Mouse (Mus musculus) layer of hippocampus, postnatal 36 days (tissue): Measurements from ENCODE around the gene Insig1. TPM values are rescaled to one million over a fixed set of nuclear protein-coding genes. Genes with fewer than 3 reads are reported as not detected.
A peak's percentile ranks its signal among the peaks of the same experiment; 100 is the strongest.

ENCODE experiments used
- DNase-seq, 2 experiments: peaks; one replicate each; pipeline ENCODE4 v3.0.0; 2022
- total RNA-seq, 2 experiments: library from RNA; stranded (reverse); gene quantifications; 2 replicates each; pipeline ENCODE4 v1.2.3; 2021

Insig1 gene
- total RNA-seq, result 10 to 100 TPM; 54.9 TPM

GRCm38 (mm10) chr5:28070828-28071455 lies at the start of gene Insig1:
Insig1 (plus strand) TSS chr5:28071363.
- peak; percentile 98 for DNase-seq

- no peak for DNase-seq
Measured at GRCm38 (mm10) chr5:28023452-28023851, 47.7 kb upstream of the Insig1 start.

GRCm38 (mm10) chr5:28031577-28032236 lies 39.5 kb upstream of the Insig1 start:
- DNase-seq, result no peak

- no peak for DNase-seq
Measured at GRCm38 (mm10) chr5:28032866-28033265, 38.3 kb upstream of the Insig1 start.

- no peak for DNase-seq
Measured at GRCm38 (mm10) chr5:28033281-28033680, 37.9 kb upstream of the Insig1 start.

- no peak for DNase-seq
Measured at GRCm38 (mm10) chr5:28033826-28034225, 37.3 kb upstream of the Insig1 start.

GRCm38 (mm10) chr5:28036011-28036410 lies 35.2 kb upstream of the Insig1 start:
- DNase-seq, result no peak

GRCm38 (mm10) chr5:28036518-28036917 lies 34.6 kb upstream of the Insig1 start:
- no peak for DNase-seq

- no peak for DNase-seq
Measured at GRCm38 (mm10) chr5:28037172-28037591, 34.0 kb upstream of the Insig1 start.

GRCm38 (mm10) chr5:28037639-28038038 lies 33.5 kb upstream of the Insig1 start:
- DNase-seq, result no peak

- DNase-seq, result no peak
Measured at GRCm38 (mm10) chr5:28038115-28038514, 33.0 kb upstream of the Insig1 start.

GRCm38 (mm10) chr5:28039746-28040655 lies 31.2 kb upstream of the Insig1 start:
- DNase-seq, result no peak

- DNase-seq, result no peak
Measured at GRCm38 (mm10) chr5:28040726-28041125, 30.4 kb upstream of the Insig1 start.

GRCm38 (mm10) chr5:28042021-28042420 lies 29.1 kb upstream of the Insig1 start:
- no peak for DNase-seq

GRCm38 (mm10) chr5:28042779-28043178 lies 28.4 kb upstream of the Insig1 start:
- DNase-seq, result no peak

GRCm38 (mm10) chr5:28043386-28043785 lies 27.8 kb upstream of the Insig1 start:
- no peak for DNase-seq

- DNase-seq, result no peak
Measured at GRCm38 (mm10) chr5:28046966-28047365, 24.2 kb upstream of the Insig1 start.

GRCm38 (mm10) chr5:28047961-28048360 lies 23.2 kb upstream of the Insig1 start:
- no peak for DNase-seq

GRCm38 (mm10) chr5:28055450-28055849 lies 15.7 kb upstream of the Insig1 start:
- DNase-seq, result no peak

- no peak for DNase-seq
Measured at GRCm38 (mm10) chr5:28056877-28057276, 14.3 kb upstream of the Insig1 start.

GRCm38 (mm10) chr5:28060506-28060905 lies 10.7 kb upstream of the Insig1 start:
- peak in 1 of 2 experiments; percentile 22 for DNase-seq

GRCm38 (mm10) chr5:28061011-28061410 lies 10.2 kb upstream of the Insig1 start:
- DNase-seq, result no peak

GRCm38 (mm10) chr5:28063989-28064624 lies 7.1 kb upstream of the Insig1 start:
- DNase-seq, result no peak
